ENCODE assay signal across 19 mouse cellular contexts in genomic region chr14:58678126-58678656, GRCm38 (mm10).
DNase-seq lines count a peak whose midpoint lies in the region; ATAC-seq and TF ChIP-seq lines count a peak whose summit lies in the region.
"Had no signal": no experiment of that assay in that cellular context is flagged by ENCODE, and none has a peak within 500 bp of the region (broad histone marks: within the 10 kb centered on the region; RNA-seq: fewer than 3 reads in every experiment).

No protein-coding gene starts in this region.

- no peaks in the 10 kb centered on the region for H3K27me3 ChIP-seq in hindbrain, embryonic 16.5 days (replicated peaks; ENCODE audit: control insufficient read depth, insufficient read depth, low read length)
- no peaks in the 10 kb centered on the region for H3K27me3 ChIP-seq in hindbrain, embryonic 14.5 days (ENCODE audit: control insufficient read depth, insufficient read depth, low read length)
- no peaks in the 10 kb centered on the region for H3K27me3 ChIP-seq in neural tube, embryonic 15.5 days (replicated peaks)
- H3K27me3 ChIP-seq in liver, postnatal 0 days (ENCODE audit: insufficient read depth, low read length) = no peaks in the 10 kb centered on the region
- no peaks in the 10 kb centered on the region for H3K27me3 ChIP-seq in forebrain, embryonic 16.5 days (replicated peaks; ENCODE audit: control insufficient read depth, insufficient read depth, low read length)
- H3K27me3 ChIP-seq: forebrain, embryonic 15.5 days had no signal

- H3K9me3 ChIP-seq in hindbrain, embryonic 16.5 days (ENCODE audit: control insufficient read depth, low read length) = no peaks in the 10 kb centered on the region
- no peaks in the 10 kb centered on the region for H3K9me3 ChIP-seq in hindbrain, embryonic 14.5 days (ENCODE audit: control insufficient read depth, low read length)
- no peaks in the 10 kb centered on the region for H3K9me3 ChIP-seq in neural tube, embryonic 15.5 days (replicated peaks)
- H3K9me3 ChIP-seq in liver, postnatal 0 days (ENCODE audit: low read length) = no peaks in the 10 kb centered on the region
- no peaks in the 10 kb centered on the region for H3K9me3 ChIP-seq in forebrain, embryonic 16.5 days (ENCODE audit: control insufficient read depth, low read length)
- H3K9me3 ChIP-seq: forebrain, embryonic 15.5 days; midbrain, embryonic 10.5 days had no signal

- DNase-seq in cerebellum, postnatal 14 days = peak; percentile 17 to 47
- no peak for DNase-seq in cerebellum, adult 18-20 months
- DNase-seq in hindbrain, embryonic 14.5 days (ENCODE audit: low spot score) = no peak
- no peak for DNase-seq in neural tube, embryonic 10.5 days (ENCODE audit: extremely low spot score, low spot score)
- no peak for DNase-seq in liver, postnatal 0 days
- DNase-seq: cerebellum, adult 11 months; gastrocnemius, postnatal 10 days; heart, postnatal 36 days; kidney, adult 11 months; kidney, postnatal 10 days; lung, postnatal 14 days; right cerebral cortex, postnatal 25 days; thymus, postnatal 4 days had no signal

- no peak for TF ChIP-seq EP300 in liver, postnatal 0 days (IDR thresholded peaks at IDR 0.05; ENCODE audit: low read depth)

- no peaks in the 10 kb centered on the region for H3K36me3 ChIP-seq in hindbrain, embryonic 16.5 days (ENCODE audit: control insufficient read depth, insufficient read depth, low read length)
- H3K36me3 ChIP-seq in hindbrain, embryonic 14.5 days (replicated peaks; ENCODE audit: control insufficient read depth, insufficient read depth) = no peaks in the 10 kb centered on the region
- H3K36me3 ChIP-seq in neural tube, embryonic 15.5 days = no peaks in the 10 kb centered on the region
- H3K36me3 ChIP-seq in liver, postnatal 0 days (replicated peaks; ENCODE audit: insufficient read depth, low read length) = no peaks in the 10 kb centered on the region
- no peaks in the 10 kb centered on the region for H3K36me3 ChIP-seq in forebrain, embryonic 16.5 days (ENCODE audit: control insufficient read depth, insufficient read depth)
- H3K36me3 ChIP-seq: forebrain, embryonic 15.5 days; midbrain, embryonic 10.5 days had no signal

- H3K4me3 ChIP-seq in hindbrain, embryonic 16.5 days (ENCODE audit: low read length) = no peak overlapping the region
- H3K4me3 ChIP-seq in hindbrain, embryonic 14.5 days (replicated peaks; ENCODE audit: low read length) = no peak overlapping the region
- H3K4me3 ChIP-seq in neural tube, embryonic 15.5 days (replicated peaks) = no peak overlapping the region
- H3K4me3 ChIP-seq in liver, postnatal 0 days (ENCODE audit: low read depth, low read length) = no peak overlapping the region
- H3K4me3 ChIP-seq in forebrain, embryonic 16.5 days (replicated peaks; ENCODE audit: low read length) = no peak overlapping the region
- H3K4me3 ChIP-seq: forebrain, embryonic 15.5 days; midbrain, embryonic 10.5 days had no signal

- 0 out of 2 replicates have a peak, but pooled peaks have one; percentile 54 for ATAC-seq in hindbrain, embryonic 16.5 days
- no peak for ATAC-seq in hindbrain, embryonic 14.5 days (ENCODE audit: low FRiP score)
- ATAC-seq in neural tube, embryonic 15.5 days (ENCODE audit: low FRiP score) = no peak
- no peak for ATAC-seq in liver, postnatal 0 days
- ATAC-seq in forebrain, embryonic 16.5 days = no peak
- ATAC-seq: forebrain, embryonic 15.5 days had no signal

- no peak overlapping the region; the same call in 1 of the 2 replicates for H3K4me2 ChIP-seq in hindbrain, embryonic 16.5 days (ENCODE audit: low read length)
- H3K4me2 ChIP-seq in hindbrain, embryonic 14.5 days (replicated peaks) = no peak overlapping the region
- 0 out of 2 replicates have a peak overlapping the region, but pooled peaks have one; percentile 2 for H3K4me2 ChIP-seq in neural tube, embryonic 15.5 days
- H3K4me2 ChIP-seq in liver, postnatal 0 days (ENCODE audit: low read depth, low read length) = no peak overlapping the region
- H3K4me2 ChIP-seq in forebrain, embryonic 16.5 days (ENCODE audit: low read length) = no peak overlapping the region
- H3K4me2 ChIP-seq: forebrain, embryonic 15.5 days; liver, embryonic 11.5 days had no signal

- no peak for TF ChIP-seq CTCF in liver, postnatal 0 days (IDR thresholded peaks at IDR 0.05; ENCODE audit: low read depth)

- H3K27ac ChIP-seq in hindbrain, embryonic 16.5 days (ENCODE audit: low read depth, low read length) = no peak overlapping the region
- no peak overlapping the region for H3K27ac ChIP-seq in hindbrain, embryonic 14.5 days
- H3K27ac ChIP-seq in neural tube, embryonic 15.5 days (replicated peaks) = no peak overlapping the region
- no peak overlapping the region for H3K27ac ChIP-seq in liver, postnatal 0 days (ENCODE audit: low read depth)
- no peak overlapping the region for H3K27ac ChIP-seq in forebrain, embryonic 16.5 days (ENCODE audit: low read length)
- H3K27ac ChIP-seq: forebrain, embryonic 15.5 days; midbrain, embryonic 10.5 days had no signal

- WGBS in hindbrain, embryonic 16.5 days = 49% methylated on average over 11 of the region's 11 CpGs
- WGBS in hindbrain, embryonic 14.5 days = 56% methylated on average over 11 of the region's 11 CpGs
- WGBS in neural tube, embryonic 15.5 days = 70% methylated on average over 11 of the region's 11 CpGs
- WGBS in liver, postnatal 0 days (ENCODE audit: insufficient replicate concordance) = 64% methylated on average over 11 of the region's 11 CpGs
- 85% methylated on average over 11 of the region's 11 CpGs for WGBS in forebrain, embryonic 16.5 days

- no peak overlapping the region for H3K9ac ChIP-seq in hindbrain, embryonic 16.5 days (ENCODE audit: low read depth, low read length)
- H3K9ac ChIP-seq in hindbrain, embryonic 14.5 days = no peak overlapping the region
- no peak overlapping the region for H3K9ac ChIP-seq in neural tube, embryonic 15.5 days (replicated peaks)
- no peak overlapping the region for H3K9ac ChIP-seq in liver, postnatal 0 days (replicated peaks)
- no peak overlapping the region for H3K9ac ChIP-seq in forebrain, embryonic 16.5 days (replicated peaks; ENCODE audit: low read depth, low read length)
- H3K9ac ChIP-seq: forebrain, embryonic 15.5 days had no signal

- no peaks in the 10 kb centered on the region for H3K4me1 ChIP-seq in hindbrain, embryonic 16.5 days (ENCODE audit: control insufficient read depth, insufficient read depth, low read depth, low read length)
- H3K4me1 ChIP-seq in hindbrain, embryonic 14.5 days (replicated peaks; ENCODE audit: control insufficient read depth, insufficient read depth, low read length) = no peaks in the 10 kb centered on the region
- peaks cover 4% of the 10 kb centered on the region; the same call in 1 of the 2 replicates for H3K4me1 ChIP-seq in neural tube, embryonic 15.5 days
- H3K4me1 ChIP-seq in liver, postnatal 0 days (ENCODE audit: insufficient read depth) = no peaks in the 10 kb centered on the region
- H3K4me1 ChIP-seq in forebrain, embryonic 16.5 days (replicated peaks; ENCODE audit: control insufficient read depth, insufficient read depth, low read length) = no peaks in the 10 kb centered on the region
- H3K4me1 ChIP-seq: forebrain, embryonic 15.5 days; midbrain, embryonic 10.5 days had no signal

Comparison
In these comparisons a context has a peak if more than half of its experiments do, and no peak if none do; other contexts are left out.
1. DNase-seq: peak in cerebellum, postnatal 14 days (2 of 2); none in cerebellum, adult 18-20 months (0 of 2), hindbrain, embryonic 14.5 days (single experiment), neural tube, embryonic 10.5 days (single experiment) and liver, postnatal 0 days (single experiment).